Mouse (Mus musculus) limb, embryonic 14.5 days (tissue): Measurements from ENCODE around the gene Tmem253. TPM values are rescaled to one million over a fixed set of nuclear protein-coding genes. Genes with fewer than 3 reads are reported as not detected.
A peak's percentile ranks its signal among the peaks of the same experiment; 100 is the strongest.

ENCODE experiments used
- ATAC-seq: fragments of 200-750 bp; cut with Nextera tagmentation; 2 replicates; pipeline ENCODE4 v1.8.0; 2017; ENCODE audit warnings: low read depth, moderate number of reproducible peaks, moderate TSS enrichment; ENCODE audit not compliant: low FRiP score
- DNase-seq: peaks from one replicate; pipeline ENCODE4 v3.0.0-alpha.2; 2015; ENCODE audit warnings: low spot score
- H3K27ac ChIP-seq: fragments of 300-500 bp; sonication (generic); replicated peaks from 2 replicates; pipeline ENCODE4 v1.5.1; 2014; ENCODE audit warnings: low read depth, mild to moderate bottlenecking, low read length, moderate library complexity, mixed read lengths
- H3K27me3 ChIP-seq: fragments of 300-500 bp; sonication (generic); 2 replicates; pipeline ENCODE4 v1.6.1; 2014; ENCODE audit warnings: low read length, mixed read lengths; ENCODE audit not compliant: control insufficient read depth, insufficient read depth
- H3K36me3 ChIP-seq: fragments of 300-500 bp; sonication (generic); 2 replicates; pipeline ENCODE4 v1.6.1; 2014; ENCODE audit warnings: mild to moderate bottlenecking, low read length, moderate library complexity, mixed read lengths; ENCODE audit not compliant: control insufficient read depth, insufficient read depth
- H3K4me1 ChIP-seq: fragments of 300-500 bp; sonication (generic); 2 replicates; pipeline ENCODE4 v1.6.1; 2014; ENCODE audit warnings: antibody characterized with exemption, low read length, mixed read lengths; ENCODE audit not compliant: control insufficient read depth, insufficient read depth
- H3K4me2 ChIP-seq: fragments of 300-500 bp; sonication (generic); replicated peaks from 2 replicates; pipeline ENCODE4 v1.6.1; 2014; ENCODE audit warnings: low read depth, mild to moderate bottlenecking, low read length, moderate library complexity; ENCODE audit not compliant: severe bottlenecking
- H3K4me3 ChIP-seq: fragments of 300-500 bp; sonication (generic); replicated peaks from 2 replicates; pipeline ENCODE4 v1.5.1; 2014; ENCODE audit warnings: low read length
- H3K9ac ChIP-seq: fragments of 300-500 bp; sonication (generic); 2 replicates; pipeline ENCODE4 v1.6.1; 2014; ENCODE audit warnings: mild to moderate bottlenecking, low read depth, low read length, moderate library complexity; ENCODE audit not compliant: severe bottlenecking
- H3K9me3 ChIP-seq: fragments of 300-500 bp; sonication (generic); 2 replicates; pipeline ENCODE4 v1.6.1; 2016; ENCODE audit warnings: low read length; ENCODE audit not compliant: control insufficient read depth
- POLR2A ChIP-seq: fragments of 200-500 bp; IDR thresholded peaks from 2 replicates; pipeline ENCODE4 v1.8.0; 2012; ENCODE audit warnings: inconsistent platforms, mild to moderate bottlenecking, moderate library complexity, borderline replicate concordance; ENCODE audit not compliant: insufficient read depth, insufficient read length; ENCODE audit errors: extremely low read depth
- WGBS: fragments of 180-500 bp; shearing (Covaris S2); extraction: QIAGEN DNeasy Blood & Tissue Kit; methylation state at CpG from one replicate; pipeline ENCODE4 v1.1.7; 2014; 5-methylcytosine and 5-hydroxymethylcytosine counted together
- polyA plus RNA-seq, 2 experiments: library from polyadenylated mRNA; depleted of rRNA in 1 of 2; stranded (reverse) in 1 of 2; unstranded in 1 of 2; fragments of >200 nt; fragmentation: Nextera tagmentation in 1 of 2; extraction: Ambion mirVana in 1 of 2; gene quantifications; 2 replicates each; pipeline versions ENCODE4 v1.2.1 to v1.2.3; 2012 to 2014

The Tmem253 gene
- polyA plus RNA-seq, 2 experiments = 0.81 to 1.3 TPM

DNA sequence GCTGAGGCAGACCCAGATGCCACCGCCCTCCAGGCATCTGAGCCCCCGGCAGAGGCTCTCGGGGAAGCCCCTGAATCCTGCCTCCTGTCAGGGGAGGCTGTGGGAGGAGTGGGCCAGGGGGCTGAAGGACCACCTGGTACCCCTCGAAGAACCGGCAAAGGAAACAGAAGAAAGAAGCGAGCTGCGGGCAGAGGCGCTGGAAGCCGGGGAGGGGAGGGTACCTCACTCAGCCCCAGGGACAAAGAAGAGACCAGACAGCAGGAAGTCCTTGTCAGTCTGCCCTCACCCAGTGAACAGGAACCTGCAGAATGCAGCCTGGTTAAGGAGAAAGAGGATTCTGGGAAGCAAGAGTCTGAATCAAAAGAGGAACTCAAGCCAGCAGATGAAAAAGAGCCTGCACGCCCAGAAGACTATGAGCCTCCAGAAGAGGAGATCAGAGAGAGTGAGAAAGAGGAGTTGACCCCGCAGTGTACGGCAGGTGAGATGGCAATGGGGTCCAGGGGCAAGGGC is 25.9 kb upstream of the Tmem253 start:
- ATAC-seq = no peak
- no peak overlapping the region for H3K4me2 ChIP-seq
- no peak overlapping the region for H3K27ac ChIP-seq
- no peak overlapping the region for H3K4me3 ChIP-seq
- peaks cover 9% of the 10 kb centered on the region for H3K4me1 ChIP-seq
- no peak for TF ChIP-seq POLR2A
- peaks cover 77% of the 10 kb centered on the region for H3K36me3 ChIP-seq
- no peaks in the 10 kb centered on the region for H3K27me3 ChIP-seq
- H3K9me3 ChIP-seq = no peaks in the 10 kb centered on the region
- no peak for DNase-seq
- 0 out of 2 replicates have a peak overlapping the region, but pooled peaks have one; percentile 28 for H3K9ac ChIP-seq
- WGBS = 71% methylated on average over 12 of the region's 12 CpGs

DNA sequence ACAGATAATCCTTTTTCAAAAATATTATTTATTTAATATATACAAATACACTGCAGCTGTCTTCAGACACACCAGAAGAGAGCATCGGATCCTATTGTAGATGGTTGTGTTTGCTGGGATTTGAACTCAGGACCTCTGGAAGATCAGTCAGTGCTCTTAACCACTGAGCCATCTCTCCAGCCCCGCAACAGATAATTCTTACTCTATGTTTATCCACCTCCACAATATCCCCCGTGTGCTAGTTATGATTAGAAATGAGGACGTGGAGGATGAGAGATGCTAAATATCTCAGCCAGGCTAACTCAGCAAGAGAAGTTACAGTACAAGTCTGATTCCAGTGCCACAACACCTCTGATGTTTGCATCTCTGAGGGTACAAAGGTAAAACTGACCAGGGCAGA is 21.0 kb upstream of the Tmem253 start:
- ATAC-seq = no peak
- H3K36me3 ChIP-seq = peaks cover 96% of the 10 kb centered on the region
- no peak overlapping the region for H3K4me2 ChIP-seq
- H3K4me1 ChIP-seq = no peaks in the 10 kb centered on the region
- no peak overlapping the region for H3K9ac ChIP-seq
- no peaks in the 10 kb centered on the region for H3K9me3 ChIP-seq
- H3K27me3 ChIP-seq = no peaks in the 10 kb centered on the region
- no peak for TF ChIP-seq POLR2A
- DNase-seq = no peak
- no peak overlapping the region for H3K27ac ChIP-seq
- 94% methylated on average over 4 of the region's 4 CpGs for WGBS
- no peak overlapping the region for H3K4me3 ChIP-seq

- Histone ChIP-seq H3K27me3 (no peaks in the 10 kb centered on the region), H3K9me3 (no peaks in the 10 kb centered on the region), H3K9ac (no peak overlapping the region), H3K4me2 (no peak overlapping the region), H3K4me3 (no peak overlapping the region), H3K27ac (no peak overlapping the region), H3K4me1 (no peaks in the 10 kb centered on the region), H3K36me3 (peaks cover 96% of the 10 kb centered on the region)
- ATAC-seq = no peak
- DNase-seq = no peak
- TF ChIP-seq POLR2A = no peak
- 72% methylated on average over 12 of the region's 12 CpGs for WGBS
Observed at GRCm38 (mm10) chr14:51995219-51995871, 20.1 kb upstream of the Tmem253 start.

DNA sequence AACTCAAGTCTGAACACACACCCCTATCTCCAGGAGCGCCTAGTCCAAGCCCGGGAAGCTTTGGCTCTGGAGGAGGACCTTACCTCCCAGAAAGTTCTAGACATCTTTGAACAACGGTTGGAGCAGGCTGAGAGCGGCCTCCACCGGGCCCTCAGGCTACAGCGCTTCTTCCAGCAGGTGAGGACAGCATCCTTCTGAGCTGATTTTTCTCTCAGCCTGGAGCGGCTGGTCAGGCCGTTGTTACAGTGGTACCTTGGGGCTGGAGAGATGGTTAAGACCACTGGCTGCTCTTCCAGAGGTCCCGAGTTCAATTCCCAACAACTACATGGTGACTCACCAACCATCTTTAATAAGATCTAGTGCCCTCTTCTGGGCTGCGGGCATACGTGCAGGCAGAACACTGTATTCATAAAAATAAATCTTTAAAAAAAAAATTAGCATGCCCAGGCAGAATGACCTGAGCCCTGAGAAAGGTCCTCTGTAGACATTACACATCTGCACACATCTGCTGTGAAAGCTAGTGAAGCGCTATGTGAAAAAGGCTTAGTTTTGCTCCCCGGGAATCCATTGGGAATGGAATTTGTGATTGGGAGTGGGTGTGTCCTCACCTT is 19.1 kb upstream of the Tmem253 start:
- Histone ChIP-seq H3K9ac (no peak overlapping the region), H3K27me3 (no peaks in the 10 kb centered on the region), H3K9me3 (no peaks in the 10 kb centered on the region), H3K36me3 (peaks cover 95% of the 10 kb centered on the region), H3K27ac (no peak overlapping the region), H3K4me1 (no peaks in the 10 kb centered on the region), H3K4me3 (no peak overlapping the region), H3K4me2 (no peak overlapping the region)
- DNase-seq (no peak), ATAC-seq (no peak)
- TF ChIP-seq POLR2A = no peak
- WGBS = 87% methylated on average over 13 of the region's 13 CpGs

DNA sequence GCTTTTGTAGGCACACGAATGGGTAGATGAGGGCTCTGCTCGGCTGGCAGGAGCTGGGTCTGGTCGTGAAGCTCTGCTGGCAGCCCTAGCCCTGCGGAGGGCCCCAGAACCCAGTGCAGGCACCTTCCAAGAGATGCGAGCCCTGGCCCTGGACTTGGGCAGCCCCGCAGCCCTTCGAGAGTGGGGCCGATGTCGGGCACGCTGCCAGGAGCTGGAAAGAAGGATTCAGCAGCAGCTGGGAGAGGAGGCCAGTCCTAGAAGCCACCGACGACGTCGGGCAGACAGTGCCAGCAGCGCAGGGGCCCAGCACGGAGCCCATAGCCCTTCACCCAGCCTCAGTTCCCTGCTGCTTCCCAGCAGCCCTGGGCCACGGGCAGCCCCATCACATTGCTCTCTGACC is 18.6 kb upstream of the Tmem253 start:
- Histone ChIP-seq H3K4me2 (no peak overlapping the region), H3K4me1 (no peaks in the 10 kb centered on the region), H3K27ac (no peak overlapping the region), H3K27me3 (no peaks in the 10 kb centered on the region), H3K9ac (no peak overlapping the region), H3K4me3 (no peak overlapping the region), H3K36me3 (peaks cover 93% of the 10 kb centered on the region), H3K9me3 (no peaks in the 10 kb centered on the region)
- 72% methylated on average over 10 of the region's 17 CpGs for WGBS
- TF ChIP-seq POLR2A = no peak
- no peak for ATAC-seq
- DNase-seq = no peak
